Mouse (Mus musculus) layer of hippocampus, postnatal 36 days (tissue): ENCODE results near the gene Sec31b. TPM values are rescaled to one million over a fixed set of nuclear protein-coding genes. Genes with fewer than 3 reads are reported as not detected.

Experiments used
- DNase-seq, 2 experiments: peaks; one replicate each; pipeline ENCODE4 v3.0.0; 2022
- total RNA-seq, 2 experiments: library from RNA; stranded (reverse); gene quantifications; 2 replicates each; pipeline ENCODE4 v1.2.3; 2021

Sec31b gene
- total RNA-seq, 2 experiments from 2014 or later = 0.07 to 0.33 TPM

GRCm38 (mm10) chr19:44530018-44530417, 15.6 kb downstream of the Sec31b start:
- DNase-seq = no peak

- DNase-seq = no peak
These were observed 20.0 kb downstream of the Sec31b start for GRCm38 (mm10) chr19:44525551-44526205.

DNA sequence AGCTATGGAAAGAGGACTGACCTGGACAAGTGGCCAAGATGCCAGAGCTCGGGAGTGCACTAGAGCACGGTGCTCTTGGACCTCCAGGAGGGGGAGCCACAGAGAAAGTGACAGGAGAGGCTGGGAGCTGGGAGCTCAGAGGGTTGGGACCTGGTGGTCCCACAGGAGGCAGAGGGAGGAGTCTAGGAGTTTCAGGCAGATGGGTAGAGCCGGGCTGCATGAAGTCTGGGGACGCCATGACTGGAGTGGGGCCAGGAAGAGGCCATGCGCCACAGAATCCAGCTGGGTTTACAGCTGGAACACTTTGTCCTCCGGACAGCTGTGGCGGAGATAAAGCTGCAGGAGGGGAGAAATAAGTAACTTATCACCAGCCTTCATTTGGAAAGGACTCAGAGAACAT, 26.5 kb downstream of the Sec31b start:
- no peak for DNase-seq

DNA sequence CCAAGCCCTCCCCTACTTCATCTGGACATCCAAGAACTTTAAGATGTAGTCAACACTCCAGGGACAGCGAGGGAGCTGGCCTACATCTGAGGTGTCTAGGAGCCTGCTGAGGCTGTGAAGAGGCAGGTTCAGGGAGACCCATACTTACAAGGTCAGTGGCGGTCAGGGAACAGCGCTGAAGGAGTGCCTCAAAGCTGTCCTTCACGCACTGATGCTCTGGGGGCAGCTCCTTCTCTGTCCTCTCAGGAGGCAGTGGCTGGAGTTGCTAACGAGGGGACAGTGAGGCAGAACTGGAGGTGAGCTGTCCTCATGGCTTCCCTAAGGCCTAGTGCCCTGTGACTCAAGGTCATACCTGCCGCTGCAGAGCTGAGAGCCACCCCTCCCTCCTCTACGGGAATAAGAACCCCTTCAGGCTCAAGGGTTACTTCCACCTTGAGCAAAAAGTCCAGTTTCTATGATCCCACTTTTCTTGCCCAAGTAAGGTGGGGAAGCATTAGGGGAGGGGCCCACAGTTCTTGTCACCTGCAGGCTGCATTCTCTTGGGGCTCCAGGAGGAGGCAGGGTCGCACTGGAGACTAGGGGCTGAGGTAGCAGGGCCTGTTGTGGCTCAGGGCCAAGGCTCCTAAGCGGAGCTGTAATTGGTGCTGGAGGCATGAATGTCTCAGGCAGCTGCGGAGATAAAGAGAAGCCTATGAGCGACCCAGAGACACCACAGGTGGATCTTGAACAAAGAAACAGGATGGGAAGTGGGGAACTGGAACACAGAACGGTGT, 27.5 kb downstream of the Sec31b start:
- DNase-seq = no peak

GRCm38 (mm10) chr19:44515769-44516168, 29.9 kb downstream of the Sec31b start:
- DNase-seq = no peak

DNA sequence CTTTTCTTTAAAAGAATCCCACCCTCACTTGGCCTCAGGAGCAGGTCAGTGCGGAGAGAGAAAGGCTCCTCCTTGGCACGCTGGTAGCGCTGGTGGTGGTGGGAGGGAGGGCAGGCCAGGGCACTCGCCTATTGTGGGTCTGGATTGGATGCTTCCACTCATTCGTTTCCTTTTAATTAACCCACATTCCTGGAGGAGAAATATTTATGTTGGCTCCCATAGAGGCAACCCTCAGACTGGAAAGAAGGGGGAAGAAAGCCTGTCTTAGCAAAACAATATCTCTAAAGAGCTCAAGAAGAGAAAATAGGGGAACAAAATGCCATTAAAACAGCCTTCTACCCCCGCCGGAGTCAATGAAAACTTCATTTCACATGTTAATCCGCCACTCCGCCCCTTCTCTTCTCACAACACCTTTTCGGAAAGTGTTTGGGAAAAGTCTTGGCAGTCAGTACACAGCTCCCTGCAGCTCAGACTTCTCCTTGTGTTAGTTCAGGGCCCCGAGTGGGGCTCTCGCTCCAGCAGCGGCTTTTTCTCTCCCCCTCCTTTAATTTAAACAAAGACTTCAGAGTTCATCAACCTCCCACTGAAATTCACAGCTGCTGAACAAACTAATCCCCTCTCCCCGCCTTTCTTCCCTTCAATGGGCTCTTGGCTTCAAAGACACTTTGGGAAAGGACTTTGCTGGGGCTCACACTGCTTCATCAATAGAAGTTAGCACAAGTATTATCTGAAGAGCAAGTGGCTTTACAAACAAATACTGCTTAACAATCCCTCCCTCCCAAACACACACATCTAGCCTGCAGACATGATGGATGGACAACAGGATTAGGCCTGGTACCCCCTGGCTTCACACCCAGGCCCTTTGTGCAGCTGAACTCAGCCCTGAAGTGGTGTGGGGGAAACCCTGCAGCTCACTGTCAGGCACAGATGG, 30.9 kb downstream of the Sec31b start:
- DNase-seq = no peak

GRCm38 (mm10) chr19:44513921-44514482, 31.7 kb downstream of the Sec31b start:
- DNase-seq = no peak

GRCm38 (mm10) chr19:44513054-44513833, 32.4 kb downstream of the Sec31b start:
- DNase-seq = no peak

DNA sequence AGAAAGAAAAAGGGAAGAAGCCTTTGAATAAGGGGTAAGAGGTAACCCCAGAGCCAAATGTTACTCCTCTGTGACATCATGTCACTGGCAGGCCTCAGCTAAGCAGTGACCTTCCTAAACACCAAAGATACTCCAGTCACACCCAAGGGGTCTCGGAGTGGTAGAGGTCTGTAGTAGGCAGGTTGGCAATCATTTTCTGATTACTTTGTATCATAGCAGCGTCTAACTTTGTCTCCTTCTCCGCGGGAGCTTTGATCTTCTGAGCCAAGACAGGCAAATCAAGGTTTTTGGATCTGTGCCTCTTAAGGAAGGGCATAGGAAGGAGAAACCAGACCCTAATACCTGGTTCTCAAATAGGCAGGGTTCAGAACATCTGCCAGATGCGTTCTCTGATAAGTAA, 33.1 kb downstream of the Sec31b start:
- no peak for DNase-seq

DNA sequence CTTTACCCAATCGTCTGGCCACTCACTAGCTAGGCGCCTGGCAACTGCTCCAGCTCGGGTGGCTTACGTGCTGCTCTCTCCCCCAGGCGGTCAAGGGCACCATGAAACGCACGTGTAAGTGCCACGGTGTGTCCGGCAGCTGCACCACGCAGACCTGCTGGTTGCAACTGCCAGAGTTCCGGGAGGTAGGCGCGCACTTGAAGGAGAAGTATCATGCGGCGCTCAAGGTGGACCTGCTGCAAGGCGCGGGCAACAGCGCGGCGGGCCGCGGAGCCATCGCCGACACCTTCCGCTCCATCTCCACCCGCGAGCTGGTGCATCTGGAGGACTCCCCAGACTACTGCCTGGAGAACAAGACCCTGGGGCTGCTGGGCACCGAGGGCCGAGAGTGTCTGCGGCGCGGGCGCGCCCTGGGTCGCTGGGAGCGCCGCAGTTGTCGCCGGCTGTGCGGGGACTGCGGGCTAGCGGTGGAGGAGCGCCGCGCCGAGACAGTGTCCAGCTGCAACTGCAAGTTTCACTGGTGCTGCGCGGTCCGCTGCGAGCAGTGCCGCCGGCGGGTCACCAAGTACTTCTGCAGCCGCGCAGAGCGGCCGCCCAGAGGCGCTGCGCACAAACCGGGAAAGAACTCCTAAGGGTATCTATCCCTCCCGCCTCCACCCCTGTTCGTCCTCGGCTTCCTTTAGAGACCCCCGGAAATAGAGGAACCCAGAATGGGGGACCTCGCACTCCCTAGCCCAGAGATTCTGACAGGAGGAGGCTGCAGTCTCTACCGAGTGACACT, 34.0 kb downstream of the Sec31b start:
- DNase-seq = peak in 1 of 2 experiments; percentile 9

GRCm38 (mm10) chr19:44510534-44511175, 35.0 kb downstream of the Sec31b start:
- DNase-seq = no peak

DNA sequence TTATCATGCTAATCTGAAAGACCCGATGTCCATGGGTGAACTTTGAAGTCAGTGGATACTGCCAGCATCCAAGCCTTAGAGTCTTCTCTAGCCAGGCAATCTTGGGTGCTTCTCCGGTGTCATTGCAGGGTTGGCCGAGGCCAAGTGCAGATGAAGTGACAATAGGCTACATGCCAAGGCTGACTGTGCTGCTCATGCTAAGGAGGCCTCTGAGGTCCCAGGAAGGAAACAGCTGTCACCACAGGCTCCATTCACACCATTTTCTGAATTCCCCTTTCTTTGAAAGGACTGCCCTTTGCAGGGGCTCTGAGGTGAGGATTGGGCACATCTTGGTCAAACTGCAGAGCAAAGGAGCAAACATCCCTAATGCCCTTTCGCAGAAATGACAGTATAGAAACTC, 42.9 kb downstream of the Sec31b start:
- DNase-seq = no peak

GRCm38 (mm10) chr19:44501925-44502324, 43.7 kb downstream of the Sec31b start:
- DNase-seq = no peak

GRCm38 (mm10) chr19:44500240-44500639, 45.4 kb downstream of the Sec31b start:
- no peak for DNase-seq

DNA sequence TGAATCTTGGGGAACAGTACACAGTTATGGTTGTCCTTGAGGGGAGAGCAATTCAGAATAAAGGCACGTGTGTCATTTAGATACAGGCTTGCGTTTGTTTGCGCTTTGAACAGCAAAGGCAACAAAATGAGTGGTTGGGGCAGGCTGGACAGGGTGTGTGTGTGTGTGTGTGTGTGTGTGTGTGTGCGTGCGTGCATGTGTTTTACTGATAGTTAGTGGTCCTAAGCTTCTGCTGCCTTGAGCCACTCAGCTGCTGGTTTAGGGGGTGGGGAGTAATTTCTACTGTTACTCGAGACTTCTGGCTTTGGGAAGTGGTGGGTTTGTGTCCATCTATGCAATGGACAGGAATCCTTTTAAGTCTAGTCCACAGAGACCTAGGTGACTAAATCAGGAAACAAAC, 46.7 kb downstream of the Sec31b start:
- DNase-seq = no peak

GRCm38 (mm10) chr19:44496941-44497340, 48.7 kb downstream of the Sec31b start:
- no peak for DNase-seq

DNA sequence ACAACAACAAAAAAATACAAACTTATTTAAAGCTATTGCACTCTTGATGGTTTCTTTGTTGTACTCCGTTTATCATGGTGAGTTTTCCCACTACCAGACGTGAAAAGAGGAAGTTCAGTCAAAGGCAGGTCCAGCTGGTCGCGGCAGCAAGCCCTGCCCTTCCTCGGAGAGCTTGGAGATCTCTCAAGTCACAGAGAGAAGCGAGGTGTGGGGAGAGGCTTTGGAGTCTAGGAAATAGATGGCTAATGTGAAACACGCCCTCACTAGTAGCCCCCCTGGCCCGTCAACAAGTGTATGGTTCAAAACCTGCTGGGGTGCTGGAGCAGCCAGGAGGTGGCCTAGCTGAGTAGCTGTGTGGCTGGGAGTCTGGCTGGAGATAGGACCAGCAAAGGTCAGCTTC, 49.2 kb downstream of the Sec31b start:
- DNase-seq = no peak

DNA sequence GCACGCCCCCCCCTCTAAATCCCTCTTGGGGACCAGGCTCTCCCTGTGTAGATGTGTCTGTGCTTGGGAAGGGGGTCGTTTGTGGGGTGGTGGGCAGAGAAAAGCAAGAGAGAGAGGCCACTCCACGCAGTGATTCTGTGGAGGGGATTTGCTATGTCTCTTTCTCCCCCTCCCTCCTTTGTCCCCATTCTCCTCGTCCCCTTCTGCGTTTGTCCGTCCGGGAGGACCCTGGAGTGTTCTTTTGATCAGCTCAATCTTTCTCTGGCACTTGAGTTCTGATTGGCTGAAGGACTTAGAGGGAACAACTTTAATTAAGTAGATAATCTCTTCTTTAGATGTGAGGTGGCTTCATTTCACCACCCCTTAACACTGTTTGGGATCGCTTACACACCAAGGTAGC, 52.5 kb downstream of the Sec31b start, which contains the start of gene Wnt8b:
TSS of gene Wnt8b (plus strand) at position 345 of the 400 bp plus-strand sequence.
- DNase-seq = no peak

DNA sequence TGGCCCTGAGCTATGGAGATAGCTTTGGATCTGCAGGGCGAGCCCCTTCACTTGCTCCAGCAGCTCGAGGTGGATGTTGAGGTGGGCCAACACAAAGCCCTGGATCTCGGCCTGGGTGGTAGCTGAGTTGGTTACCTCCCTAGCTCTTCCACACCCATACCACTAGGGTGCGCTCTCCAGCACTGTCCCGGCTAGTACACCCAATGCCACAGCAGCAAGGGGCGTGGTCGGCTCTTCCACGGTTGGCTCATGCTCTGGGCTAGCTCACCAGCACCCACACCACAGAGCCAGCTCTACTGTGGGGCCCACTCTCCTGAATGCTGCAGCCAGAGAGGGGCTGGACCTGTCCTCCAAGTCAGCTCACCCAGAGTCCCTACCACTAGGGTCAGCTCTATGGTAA, 58.4 kb downstream of the Sec31b start:
- DNase-seq = peak in 1 of 2 experiments; percentile 8

DNA sequence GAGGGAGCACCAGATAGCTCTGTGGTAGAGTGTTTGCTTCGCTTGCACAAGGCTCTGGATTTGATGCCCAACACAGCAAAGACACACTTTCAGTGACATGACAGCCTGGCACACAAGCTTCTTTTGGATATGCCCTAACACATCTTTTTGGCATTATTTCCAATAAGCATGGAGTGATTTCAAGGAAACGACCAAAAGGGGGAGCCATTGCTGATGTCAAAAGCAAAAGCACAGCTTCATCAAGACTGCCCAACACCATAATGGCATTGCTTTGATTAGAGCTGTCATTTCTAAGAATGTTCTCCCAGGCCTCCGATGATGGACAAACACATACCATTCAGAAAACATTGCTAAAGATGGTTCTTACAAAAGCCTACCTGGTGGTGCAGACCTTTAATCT, 69.1 kb downstream of the Sec31b start:
- DNase-seq = no peak
